Mouse (Mus musculus): ENCODE results near the gene Tmem174. TPM values are rescaled to one million over a fixed set of nuclear protein-coding genes. Genes with fewer than 3 reads are reported as not detected.

Tmem174 gene
- polyA plus RNA-seq, 1 experiment from 2014 or later: not detected

GRCm38 (mm10) chr13:98590693-98591389, 46.4 kb downstream of the Tmem174 start:
- peaks cover 29% of the 10 kb centered on the region for H3K4me1 ChIP-seq (ENCODE audit: control insufficient read depth, insufficient read depth, low read length)
- H3K4me3 ChIP-seq (ENCODE audit: low read depth, low read length): no peak overlapping the region
- H3K9me3 ChIP-seq (ENCODE audit: control insufficient read depth, low read length): no peaks in the 10 kb centered on the region
- DNase-seq (ENCODE audit: low spot score) (no peak), ATAC-seq (ENCODE audit: low read depth) (no peak)
- no peak overlapping the region for H3K9ac ChIP-seq (ENCODE audit: low read depth, low read length)
- H3K27me3 ChIP-seq (replicated peaks; ENCODE audit: control insufficient read depth, insufficient read depth, low read length): peaks cover 13% of the 10 kb centered on the region
- H3K4me2 ChIP-seq (ENCODE audit: low read depth, low read length): no peak overlapping the region
- H3K27ac ChIP-seq (replicated peaks; ENCODE audit: low read depth, low read length): peak overlapping the region; percentile 40
- no peaks in the 10 kb centered on the region for H3K36me3 ChIP-seq (ENCODE audit: control insufficient read depth, insufficient read depth, low read length)
- 49% methylated on average over 6 of the region's 6 CpGs for WGBS

DNA sequence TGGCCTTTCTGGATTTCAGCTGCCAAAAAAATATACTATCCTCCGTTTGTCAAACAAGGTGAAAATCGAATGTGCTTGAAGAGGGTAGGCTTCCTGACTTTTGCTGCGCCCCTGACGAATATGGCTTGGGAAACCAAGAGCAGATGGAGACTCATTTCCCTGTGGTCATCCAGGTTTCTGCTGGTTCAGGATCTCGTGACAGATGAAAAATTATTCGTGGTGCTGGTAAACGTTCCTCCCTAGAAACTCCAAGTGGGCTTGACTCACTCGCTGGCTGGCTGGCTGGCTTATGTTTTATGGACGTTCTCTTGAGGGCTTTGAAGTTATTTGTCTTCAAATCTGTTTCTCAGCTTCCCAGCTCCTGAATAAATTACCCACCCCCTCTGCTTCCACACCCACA, 47.6 kb downstream of the Tmem174 start:
- Histone ChIP-seq H3K27ac (replicated peaks; ENCODE audit: low read depth, low read length) (no peak overlapping the region), H3K4me3 (ENCODE audit: low read depth, low read length) (peak overlapping the region; percentile 50; the same call in 1 of the 2 replicates), H3K27me3 (replicated peaks; ENCODE audit: control insufficient read depth, insufficient read depth, low read length) (peaks cover 21% of the 10 kb centered on the region), H3K9ac (ENCODE audit: low read depth, low read length) (no peak overlapping the region), H3K4me2 (ENCODE audit: low read depth, low read length) (peak overlapping the region; percentile 91), H3K4me1 (ENCODE audit: control insufficient read depth, insufficient read depth, low read length) (peaks cover 28% of the 10 kb centered on the region), H3K9me3 (ENCODE audit: control insufficient read depth, low read length) (no peaks in the 10 kb centered on the region), H3K36me3 (ENCODE audit: control insufficient read depth, insufficient read depth, low read length) (no peaks in the 10 kb centered on the region)
- no peak for ATAC-seq (ENCODE audit: low read depth)
- 35% methylated on average over 9 of the region's 9 CpGs for WGBS
- DNase-seq (ENCODE audit: low spot score): no peak

DNA sequence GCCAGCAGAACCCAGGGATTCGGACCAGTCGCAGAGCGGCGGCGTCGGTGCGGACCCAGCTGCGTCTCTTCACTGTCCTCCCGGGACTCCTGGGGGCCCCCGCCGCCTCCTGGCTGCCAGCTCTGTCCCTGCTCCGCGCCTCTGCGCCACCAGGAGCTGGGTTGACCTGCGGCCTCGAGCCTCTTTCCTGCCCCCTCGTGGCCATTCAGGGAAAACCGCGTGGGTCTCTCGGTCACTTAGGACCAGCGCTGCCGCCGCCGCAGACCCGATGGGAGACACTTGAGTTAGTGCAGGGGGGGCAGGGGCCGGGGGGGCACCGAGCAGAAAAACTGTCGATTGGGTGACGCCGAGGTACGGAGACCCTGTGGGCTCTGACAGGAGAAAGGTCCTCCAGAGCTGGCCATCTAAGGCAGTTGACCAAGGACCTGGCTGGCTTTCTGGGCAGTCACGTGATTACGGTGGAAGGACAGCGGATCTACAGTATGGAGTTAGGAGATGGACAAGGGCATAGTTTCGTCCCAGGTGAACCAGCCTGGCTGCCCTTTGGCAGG, 48.2 kb downstream of the Tmem174 start:
- peak; percentile 87 for ATAC-seq (ENCODE audit: low read depth)
- peak overlapping the region; percentile 50 for H3K4me3 ChIP-seq (ENCODE audit: low read depth, low read length)
- H3K9ac ChIP-seq (ENCODE audit: low read depth, low read length): peak overlapping the region; percentile 60
- WGBS: 2% methylated on average over 26 of the region's 35 CpGs
- peak overlapping the region; percentile 91 for H3K4me2 ChIP-seq (ENCODE audit: low read depth, low read length)
- H3K27me3 ChIP-seq (replicated peaks; ENCODE audit: control insufficient read depth, insufficient read depth, low read length): peaks cover 27% of the 10 kb centered on the region
- H3K27ac ChIP-seq (replicated peaks; ENCODE audit: low read depth, low read length): peak overlapping the region; percentile 41; the same call in 1 of the 2 replicates
- H3K9me3 ChIP-seq (ENCODE audit: control insufficient read depth, low read length): no peaks in the 10 kb centered on the region
- peaks cover 25% of the 10 kb centered on the region; the same call in 1 of the 2 replicates for H3K4me1 ChIP-seq (ENCODE audit: control insufficient read depth, insufficient read depth, low read length)
- DNase-seq (ENCODE audit: low spot score): peak; percentile 84
- H3K36me3 ChIP-seq (ENCODE audit: control insufficient read depth, insufficient read depth, low read length): no peaks in the 10 kb centered on the region

DNA sequence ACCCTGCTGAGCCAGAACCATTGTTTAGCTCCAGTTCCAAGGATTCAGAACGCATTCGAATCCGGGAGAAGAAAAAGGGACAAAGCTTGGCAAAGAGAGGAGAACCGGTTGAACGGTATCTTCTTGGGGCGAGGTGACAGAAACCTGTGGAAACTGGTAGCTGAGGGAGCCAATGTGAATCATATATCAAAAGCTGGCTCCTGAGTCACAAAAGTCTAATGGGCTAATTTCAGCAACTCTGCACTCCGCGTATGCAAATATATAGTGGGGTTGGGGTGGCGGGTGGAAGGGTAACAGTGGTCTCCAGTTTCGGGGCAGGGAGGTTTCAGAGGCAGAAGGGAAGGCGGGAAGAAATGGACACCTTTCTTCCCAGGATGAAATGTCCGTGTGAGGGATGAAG, 48.7 kb downstream of the Tmem174 start:
- 8% methylated on average over 12 of the region's 12 CpGs for WGBS
- Histone ChIP-seq H3K4me3 (ENCODE audit: low read depth, low read length) (peak overlapping the region; percentile 50), H3K4me1 (ENCODE audit: control insufficient read depth, insufficient read depth, low read length) (peaks cover 25% of the 10 kb centered on the region; the same call in 1 of the 2 replicates), H3K9ac (ENCODE audit: low read depth, low read length) (peak overlapping the region; percentile 60), H3K27ac (replicated peaks; ENCODE audit: low read depth, low read length) (peak overlapping the region; percentile 41; the same call in 1 of the 2 replicates), H3K36me3 (ENCODE audit: control insufficient read depth, insufficient read depth, low read length) (no peaks in the 10 kb centered on the region), H3K9me3 (ENCODE audit: control insufficient read depth, low read length) (no peaks in the 10 kb centered on the region), H3K27me3 (replicated peaks; ENCODE audit: control insufficient read depth, insufficient read depth, low read length) (peaks cover 31% of the 10 kb centered on the region), H3K4me2 (ENCODE audit: low read depth, low read length) (peak overlapping the region; percentile 91)
- DNase-seq (ENCODE audit: low spot score) (no peak), ATAC-seq (ENCODE audit: low read depth) (no peak)

- Histone ChIP-seq H3K36me3 (ENCODE audit: control insufficient read depth, insufficient read depth, low read length) (no peaks in the 10 kb centered on the region), H3K27ac (replicated peaks; ENCODE audit: low read depth, low read length) (0 out of 2 replicates have a peak overlapping the region, but pooled peaks have one; percentile 29), H3K4me2 (ENCODE audit: low read depth, low read length) (peak overlapping the region; percentile 32), H3K4me1 (ENCODE audit: control insufficient read depth, insufficient read depth, low read length) (peaks cover 25% of the 10 kb centered on the region; the same call in 1 of the 2 replicates), H3K4me3 (ENCODE audit: low read depth, low read length) (no peak overlapping the region; the same call in 1 of the 2 replicates), H3K9ac (ENCODE audit: low read depth, low read length) (no peak overlapping the region), H3K9me3 (ENCODE audit: control insufficient read depth, low read length) (no peaks in the 10 kb centered on the region), H3K27me3 (replicated peaks; ENCODE audit: control insufficient read depth, insufficient read depth, low read length) (peaks cover 31% of the 10 kb centered on the region)
- ATAC-seq (ENCODE audit: low read depth) (0 out of 2 replicates have a peak, but pooled peaks have one; percentile 23), DNase-seq (ENCODE audit: low spot score) (peak; percentile 76)
- 1% methylated on average over 12 of the region's 14 CpGs for WGBS
These were observed 49.6 kb downstream of the Tmem174 start for GRCm38 (mm10) chr13:98587639-98588038.

GRCm38 (mm10) chr13:98586817-98587575, 50.2 kb downstream of the Tmem174 start:
- peaks cover 34% of the 10 kb centered on the region for H3K27me3 ChIP-seq (replicated peaks; ENCODE audit: control insufficient read depth, insufficient read depth, low read length)
- H3K9me3 ChIP-seq (ENCODE audit: control insufficient read depth, low read length): no peaks in the 10 kb centered on the region
- no peak overlapping the region for H3K9ac ChIP-seq (ENCODE audit: low read depth, low read length)
- ATAC-seq (ENCODE audit: low read depth): no peak
- 26% methylated on average over 17 of the region's 17 CpGs for WGBS
- DNase-seq (ENCODE audit: low spot score): no peak
- no peak overlapping the region for H3K27ac ChIP-seq (replicated peaks; ENCODE audit: low read depth, low read length)
- no peak overlapping the region; the same call in 1 of the 2 replicates for H3K4me3 ChIP-seq (ENCODE audit: low read depth, low read length)
- H3K36me3 ChIP-seq (ENCODE audit: control insufficient read depth, insufficient read depth, low read length): no peaks in the 10 kb centered on the region
- H3K4me1 ChIP-seq (ENCODE audit: control insufficient read depth, insufficient read depth, low read length): peaks cover 25% of the 10 kb centered on the region; the same call in 1 of the 2 replicates
- peak overlapping the region; percentile 32 for H3K4me2 ChIP-seq (ENCODE audit: low read depth, low read length)

Other genes starting within 250 kb of the Tmem174 start
- gene Gm10320, start 145.4 kb downstream of the Tmem174 start, polyA plus RNA-seq (2014; fragmentation: Nextera tagmentation; extraction: Ambion mirVana): 1.5 and 2.4 TPM in 2 replicates
- gene Tmem171, start 57.4 kb upstream of the Tmem174 start, polyA plus RNA-seq (2014; fragmentation: Nextera tagmentation; extraction: Ambion mirVana): 0.35 and 0.57 TPM in 2 replicates
- gene Fcho2, start 178.0 kb upstream of the Tmem174 start, polyA plus RNA-seq (2014; fragmentation: Nextera tagmentation; extraction: Ambion mirVana): 25.2 and 26.3 TPM in 2 replicates